Mouse (Mus musculus) frontal cortex, adult (tissue): Measurements from ENCODE around the gene Camkmt.

Experiments
- ATAC-seq: cut with Nextera tagmentation; 2 replicates; pipeline ENCODE4 v1.9.2; 2017; ENCODE audit warnings: mild to moderate bottlenecking, moderate library complexity, mixed read lengths; ENCODE audit not compliant: low TSS enrichment

Gene Camkmt

GRCm38 (mm10) chr17:85291601-85292000 lies 201.2 kb downstream of the Camkmt start:
- ATAC-seq = peak; percentile 38; the same call in 1 of the 2 replicates

DNA sequence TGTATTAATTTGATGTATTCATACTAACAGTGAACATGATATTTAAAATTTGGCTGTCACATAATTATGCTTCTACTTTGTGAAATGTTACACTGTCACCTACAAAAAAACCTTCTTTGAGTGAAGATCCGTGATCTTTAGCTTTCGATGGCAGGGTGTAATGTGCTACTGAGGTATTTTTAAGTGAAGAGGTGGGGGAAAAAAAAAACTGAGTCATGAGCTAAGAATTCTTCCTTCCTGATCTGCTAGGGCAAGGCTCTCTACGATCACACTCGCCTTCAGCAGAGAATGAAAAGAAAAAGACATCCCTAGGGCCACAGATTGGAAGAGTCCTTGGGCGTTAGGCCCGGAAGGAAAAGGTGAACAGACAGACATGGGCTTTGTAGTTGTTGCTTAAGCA lies 201.9 kb downstream of the Camkmt start:
- ATAC-seq = peak; percentile 73

- no peak for ATAC-seq
These were observed 213.3 kb downstream of the Camkmt start for GRCm38 (mm10) chr17:85303686-85304085.

- no peak for ATAC-seq
These were observed 218.2 kb downstream of the Camkmt start for GRCm38 (mm10) chr17:85308566-85308965.

GRCm38 (mm10) chr17:85309046-85309445 lies 218.7 kb downstream of the Camkmt start:
- ATAC-seq = no peak

- peak; percentile 99 for ATAC-seq
These were observed 221.0 kb downstream of the Camkmt start for GRCm38 (mm10) chr17:85311348-85311747.

GRCm38 (mm10) chr17:85318401-85318800 lies 228.0 kb downstream of the Camkmt start:
- ATAC-seq = no peak

DNA sequence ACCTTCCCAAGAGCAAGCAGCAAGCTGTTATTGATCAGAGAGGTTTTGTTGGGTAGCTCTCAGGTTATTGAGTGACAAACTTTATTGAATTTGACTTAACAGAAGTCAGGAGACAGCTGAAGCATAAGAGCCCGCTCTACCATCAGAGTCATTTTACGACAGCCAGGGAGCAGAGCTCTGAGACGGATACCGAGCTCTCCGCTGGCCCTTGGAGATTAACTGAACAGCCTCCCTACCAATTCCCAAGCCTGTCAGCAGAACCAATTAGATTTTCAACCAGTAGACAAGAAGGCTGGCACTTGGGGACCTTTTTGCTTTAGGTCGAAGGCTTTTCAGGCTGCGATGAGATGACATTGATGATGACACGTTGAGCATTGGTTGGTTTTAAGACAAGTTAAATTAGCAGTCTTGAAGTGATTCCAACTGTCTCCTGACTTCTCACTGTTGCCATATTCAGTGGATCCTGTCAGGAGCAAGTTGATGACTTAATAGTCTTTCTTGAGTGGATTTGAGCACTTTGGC lies 229.5 kb downstream of the Camkmt start:
- ATAC-seq = no peak

DNA sequence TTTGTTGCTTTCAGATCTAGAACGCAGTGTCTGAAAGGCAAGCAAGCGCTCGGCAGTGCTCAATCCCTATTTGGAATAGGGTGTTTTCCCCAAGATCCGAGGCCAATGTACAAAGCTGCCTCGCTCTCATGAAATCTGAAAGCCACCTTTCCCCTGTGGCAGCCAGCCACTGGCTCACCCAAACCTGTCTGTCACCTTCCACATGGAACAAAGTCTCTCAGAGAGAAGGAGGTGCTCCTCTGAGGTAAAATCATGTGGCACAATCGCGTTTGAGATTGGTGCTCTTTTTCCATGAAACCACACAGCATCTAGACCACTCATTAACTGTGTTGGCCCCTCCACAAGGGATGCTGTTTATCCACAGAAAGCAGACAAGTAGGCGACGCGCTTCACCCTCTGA lies 238.5 kb downstream of the Camkmt start:
- ATAC-seq = no peak

DNA sequence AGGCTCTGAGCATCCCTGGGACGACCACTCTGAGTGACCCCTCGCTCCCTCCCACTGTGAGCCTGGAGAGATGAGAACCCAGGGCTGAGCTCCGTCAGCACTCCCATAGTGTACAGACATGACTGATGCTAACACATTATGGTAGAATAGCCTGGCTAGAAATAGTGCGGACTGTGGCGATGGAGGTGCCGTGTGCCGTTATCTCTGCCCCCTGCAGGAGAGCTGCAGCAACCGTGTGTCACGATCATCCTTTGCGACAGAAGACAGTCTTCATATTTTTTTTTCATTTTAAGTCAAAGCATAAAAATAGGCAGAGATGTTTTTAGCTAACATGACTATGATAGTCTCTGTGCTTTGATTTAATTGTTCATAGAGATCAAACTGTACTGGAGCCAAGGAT lies 245.1 kb downstream of the Camkmt start:
- ATAC-seq = peak; percentile 65

- no peak for ATAC-seq
These were observed 247.3 kb downstream of the Camkmt start for GRCm38 (mm10) chr17:85337666-85338065.

DNA sequence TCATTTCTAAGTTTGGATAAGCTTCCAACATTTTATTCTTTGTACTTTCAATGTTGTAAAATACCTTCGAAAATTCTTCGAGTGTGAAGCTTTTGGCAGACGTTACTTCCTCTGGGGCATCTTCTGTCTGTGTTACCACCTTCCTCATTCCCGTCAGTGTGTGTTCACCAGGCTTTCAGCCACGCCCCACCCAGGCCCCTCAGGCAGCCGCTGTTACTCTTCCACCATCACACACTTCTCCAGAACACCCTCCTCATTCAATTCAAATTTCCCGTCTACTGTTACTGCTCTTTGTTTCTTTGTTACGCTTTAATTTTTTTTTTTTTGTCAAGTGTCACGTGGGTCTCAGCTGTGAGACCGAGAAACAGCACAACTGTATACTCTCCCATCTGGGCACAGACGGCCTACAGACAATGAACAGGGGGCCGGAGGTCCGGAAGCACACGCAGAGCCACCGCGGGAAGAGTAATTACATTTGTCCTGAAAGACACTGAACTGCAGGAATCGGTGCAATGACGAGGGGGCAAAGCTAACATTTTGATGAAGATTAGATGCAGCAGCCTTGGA lies 250.9 kb downstream of the Camkmt start:
- ATAC-seq = no peak

- no peak for ATAC-seq
These were observed 252.1 kb downstream of the Camkmt start for GRCm38 (mm10) chr17:85342471-85342870.

DNA sequence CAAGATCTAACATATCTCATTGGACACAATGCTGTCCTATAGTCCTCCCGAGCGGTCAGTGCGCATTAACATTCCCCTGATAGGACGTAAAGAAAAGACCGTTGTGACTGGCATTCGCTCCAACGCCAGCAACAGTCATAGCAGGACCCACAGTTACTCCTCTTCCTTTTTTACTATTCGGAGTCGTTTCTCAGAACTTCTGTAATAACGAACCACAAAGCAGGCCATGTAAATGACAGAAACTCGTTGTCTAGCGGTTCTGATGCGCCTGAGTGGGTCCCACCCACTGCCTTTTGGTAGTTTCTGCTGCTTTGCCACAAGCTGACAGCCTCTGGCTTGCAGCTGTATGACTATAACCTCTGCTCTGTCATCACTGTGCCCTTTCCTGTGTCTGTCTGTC lies 253.1 kb downstream of the Camkmt start:
- no peak for ATAC-seq

GRCm38 (mm10) chr17:85346701-85347100 lies 256.3 kb downstream of the Camkmt start:
- no peak for ATAC-seq

DNA sequence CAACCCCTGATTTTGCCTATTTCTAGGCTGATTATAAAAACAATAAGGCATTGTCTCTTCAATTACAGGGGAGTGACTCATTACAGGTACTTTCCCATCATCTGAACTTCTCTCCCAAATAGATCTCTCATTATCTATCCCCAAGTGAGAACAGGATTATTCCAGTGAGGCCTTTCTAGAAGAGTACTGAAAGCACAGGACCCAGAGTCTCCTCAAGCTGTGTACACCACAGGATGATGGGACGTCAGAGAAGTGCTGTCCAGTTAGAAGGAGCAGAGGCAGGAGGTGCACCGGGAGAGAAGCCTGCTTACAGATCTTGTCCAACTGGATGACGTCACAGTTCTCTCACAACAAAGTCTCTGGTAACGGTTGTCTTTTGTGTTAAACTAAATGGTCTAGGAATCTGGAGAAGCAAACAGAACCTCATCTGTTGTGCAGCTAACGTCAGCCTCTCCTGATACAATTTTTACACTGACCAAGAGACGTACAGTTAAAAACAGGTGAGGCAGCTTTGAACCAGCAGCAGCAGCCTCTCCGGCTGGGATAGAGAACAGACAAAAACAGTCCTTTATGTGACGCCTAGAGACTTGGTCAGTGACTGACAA lies 259.1 kb downstream of the Camkmt start:
- ATAC-seq = no peak

DNA sequence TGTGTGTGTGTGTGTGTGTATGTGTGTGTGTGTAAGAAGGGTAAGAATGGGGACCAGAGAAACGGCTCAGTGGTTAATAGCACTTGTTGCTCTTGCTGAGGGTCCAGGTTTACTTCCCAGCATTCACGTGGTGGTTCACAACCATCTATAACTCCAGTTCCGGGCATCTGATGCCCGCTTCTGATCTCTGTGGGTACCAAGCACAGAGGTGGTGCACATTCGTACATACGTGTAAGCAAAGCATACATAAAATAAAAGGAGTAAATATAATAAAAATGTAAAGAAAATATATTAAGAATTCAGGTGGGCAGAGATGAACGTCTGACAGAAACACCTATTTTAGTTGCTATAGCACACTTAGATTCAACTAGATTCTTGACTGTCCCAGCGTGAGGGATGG lies 260.9 kb downstream of the Camkmt start:
- ATAC-seq = no peak

- no peak for ATAC-seq
These were observed 262.4 kb downstream of the Camkmt start for GRCm38 (mm10) chr17:85352731-85353130.

DNA sequence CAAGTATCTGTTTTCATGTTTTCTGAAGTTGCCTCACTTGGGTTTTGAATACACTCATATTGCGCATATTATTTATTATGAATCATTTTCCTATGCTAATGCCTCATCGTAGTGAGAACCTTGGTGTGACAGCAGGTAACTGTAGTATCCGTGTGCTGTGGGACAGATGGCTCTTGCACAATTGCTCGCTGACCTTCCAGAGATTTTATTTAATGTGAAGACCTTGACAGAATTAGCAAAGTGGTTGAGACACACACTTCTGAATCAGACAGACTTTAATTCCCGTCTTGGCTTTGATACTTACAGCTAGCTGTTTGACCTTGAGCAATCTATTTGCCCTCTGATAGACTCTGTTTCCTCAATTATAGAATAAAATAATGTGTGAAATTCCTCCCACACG lies 262.8 kb downstream of the Camkmt start:
- no peak for ATAC-seq

DNA sequence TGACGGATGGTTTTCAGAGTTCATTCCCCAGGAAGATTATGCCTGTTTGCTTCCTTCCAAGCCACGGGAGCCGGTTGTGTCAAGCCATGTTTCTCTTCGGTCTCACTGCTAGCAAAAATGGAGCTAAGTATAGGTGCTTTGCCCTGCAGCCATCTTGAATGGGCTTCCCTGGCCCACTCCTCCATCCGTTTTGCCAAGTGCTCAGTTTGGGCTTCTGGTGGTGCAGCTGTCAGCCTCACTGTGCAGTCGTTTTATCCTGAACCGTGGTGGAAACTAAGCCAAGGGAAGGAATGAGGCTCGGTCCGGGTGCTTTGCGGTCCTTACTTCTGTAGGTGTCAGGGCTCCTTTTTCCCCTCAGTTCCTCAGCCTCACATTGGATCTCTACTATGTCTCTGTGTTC lies 263.3 kb downstream of the Camkmt start:
- ATAC-seq = no peak

- ATAC-seq = no peak
These were observed 265.0 kb downstream of the Camkmt start for GRCm38 (mm10) chr17:85355356-85355755.

DNA sequence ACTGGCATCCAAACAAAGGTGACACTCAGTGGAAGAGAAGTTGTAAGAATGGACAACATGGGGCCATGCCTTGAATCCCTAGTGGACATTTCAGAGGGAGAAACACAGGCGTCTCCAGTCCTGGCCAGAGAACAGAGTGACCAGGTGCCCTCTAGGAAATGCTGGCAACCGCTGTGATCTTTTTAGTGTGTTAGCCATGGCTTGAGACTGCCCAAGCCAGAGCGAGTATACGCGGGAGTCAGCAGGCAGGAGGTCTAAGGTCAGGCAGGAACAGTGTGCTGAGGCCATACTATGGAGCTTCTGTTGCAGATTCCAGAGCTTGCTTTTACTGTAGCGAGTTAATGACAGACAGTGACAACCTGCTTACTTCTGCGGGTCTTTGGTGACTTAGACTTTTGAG lies 270.7 kb downstream of the Camkmt start:
- no peak for ATAC-seq

DNA sequence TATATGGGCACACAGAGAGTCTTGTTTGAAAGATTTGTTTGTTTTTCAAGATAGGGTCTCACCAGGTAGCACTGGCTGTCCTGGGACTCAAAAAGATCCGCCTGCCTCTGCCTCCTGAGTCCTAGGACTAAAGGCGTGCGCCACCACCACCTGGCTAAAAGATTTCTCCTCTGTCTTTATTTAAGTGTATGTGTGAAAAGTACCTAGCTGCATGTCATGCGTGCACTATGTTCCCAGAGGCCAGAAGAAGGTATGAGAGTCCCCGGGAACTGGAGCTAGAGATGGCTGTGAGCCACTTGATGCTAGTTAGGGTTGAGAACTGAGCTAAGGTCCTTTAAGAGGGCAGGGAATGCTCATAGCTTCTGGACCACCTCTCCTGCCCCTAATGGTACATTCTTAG lies 277.0 kb downstream of the Camkmt start:
- no peak for ATAC-seq

DNA sequence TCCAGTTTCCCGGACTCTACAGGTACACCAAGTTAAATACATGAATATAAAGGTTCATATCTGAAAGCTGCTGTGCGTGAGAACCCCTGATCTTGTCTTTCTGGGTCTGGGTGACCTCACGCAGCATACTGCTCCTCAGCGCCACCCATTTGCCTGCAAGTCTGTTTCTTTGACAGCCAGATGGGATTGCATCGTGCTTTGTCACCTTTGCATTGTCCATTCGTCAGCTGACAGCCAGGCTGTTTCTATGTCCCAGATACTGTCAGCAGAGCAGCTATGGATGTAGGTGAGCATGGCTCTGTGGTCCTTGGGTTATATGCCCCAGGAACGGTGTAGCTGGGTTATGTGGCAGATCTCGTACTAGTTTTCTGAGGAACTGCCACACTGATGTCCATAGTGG lies 278.4 kb downstream of the Camkmt start:
- no peak for ATAC-seq
